Mouse (Mus musculus) small intestine, adult 2 months (tissue): ENCODE results near the gene Rhbg.

Experiments
- CTCF ChIP-seq: fragments of 200-500 bp; IDR thresholded peaks from 2 replicates; pipeline ENCODE4 v1.5.1; 2012; ENCODE audit warnings: low read depth, mild to moderate bottlenecking, control low read depth, inconsistent platforms, low read length, moderate library complexity, mixed read lengths; ENCODE audit not compliant: insufficient replicate concordance, insufficient read length; ENCODE audit errors: extremely low read depth
- POLR2A ChIP-seq: fragments of 200-500 bp; IDR thresholded peaks from 2 replicates; pipeline ENCODE4 v1.6.1; 2012; ENCODE audit warnings: low read depth, mild to moderate bottlenecking, control low read depth, inconsistent platforms, low read length, moderate library complexity

GRCm38 (mm10) chr3:88299172-88299571, 44.7 kb upstream of the Rhbg start:
- no peak for TF ChIP-seq POLR2A
- no peak for TF ChIP-seq CTCF
